Mouse (Mus musculus): Measurements from ENCODE around the gene Ccdc89. TPM values are rescaled to one million over a fixed set of nuclear protein-coding genes. Genes with fewer than 3 reads are reported as not detected.
A peak's percentile ranks its signal among the peaks of the same experiment; 100 is the strongest.

The Ccdc89 gene
- under 1 TPM; 0.91 to 0.96 TPM for total RNA-seq (2021)
- long read RNA-seq, experiment 1: 0 reads
- long read RNA-seq, experiment 2, partial matches to known transcripts: 0 of 2 reads
- long read RNA-seq, experiment 2, other reads (novel, unspliced or antisense): 0 of 2 reads

DNA sequence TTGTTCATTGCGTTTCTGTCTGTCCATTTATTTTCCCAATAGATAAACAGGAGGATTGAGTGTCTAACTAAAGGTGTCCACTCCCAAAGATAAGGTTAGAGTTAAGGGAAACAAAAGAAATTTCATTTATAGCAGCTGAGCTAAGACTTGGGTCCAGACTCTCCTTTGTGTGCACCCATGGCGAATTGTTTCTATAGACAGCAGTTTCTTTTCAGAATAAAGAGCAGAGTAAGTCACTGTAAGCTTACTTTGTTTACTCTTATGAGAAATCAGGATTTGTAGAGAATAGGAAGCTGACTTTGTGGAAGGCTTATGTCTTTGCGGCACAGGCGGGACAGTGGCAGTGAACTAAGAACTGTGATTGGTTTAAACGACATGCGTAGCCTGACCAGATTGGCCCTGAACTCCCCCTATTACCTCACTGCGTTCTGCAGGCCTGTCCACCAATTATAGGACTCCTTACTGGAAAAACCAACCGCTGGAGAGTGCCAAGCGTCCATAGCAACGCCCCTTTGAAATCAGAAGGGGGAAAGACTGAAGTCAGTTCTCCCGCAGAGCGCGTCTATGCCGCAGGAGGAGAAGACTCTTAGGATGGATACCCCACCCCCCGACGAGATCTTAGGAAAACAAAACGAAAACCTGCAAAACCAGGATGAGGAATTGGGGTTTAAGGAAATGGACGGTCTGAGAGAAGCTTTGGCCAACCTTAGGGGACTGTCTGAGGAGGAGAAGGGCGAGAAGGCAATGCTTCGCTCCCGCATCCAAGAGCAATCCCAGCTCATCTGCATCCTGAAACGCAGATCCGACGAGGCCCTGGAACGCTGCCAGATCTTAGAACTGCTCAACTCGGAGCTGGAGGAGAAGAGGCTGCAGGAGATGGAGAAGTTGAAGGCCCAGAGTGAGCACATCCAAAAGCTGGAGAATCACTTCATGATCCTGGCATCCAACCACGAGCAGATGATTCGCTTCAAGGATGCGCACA, at the start of gene Ccdc89:
Ccdc89 (plus strand) TSS at position 558 of the 982 bp plus-strand sequence.
- Histone ChIP-seq H3K27ac (peak within 1 kb of the TSS; percentile 34; the same call in 1 of the 2 replicates), H3K4me3 (peak within 1 kb of the TSS; percentile 58)
- intact Hi-C loops (cut with DNase I): loop anchor here (1.0 kb wide), 2 partner anchors 16 to 47 kb away; partner anchors contain the start of gene Crebzf
- peak; percentile 69 to 74 for DNase-seq (ENCODE audit: extremely low spot score in 1 of 2, low spot score in 2 of 2)
- no peak for TF ChIP-seq CTCF (IDR thresholded peaks at IDR 0.05)

DNA sequence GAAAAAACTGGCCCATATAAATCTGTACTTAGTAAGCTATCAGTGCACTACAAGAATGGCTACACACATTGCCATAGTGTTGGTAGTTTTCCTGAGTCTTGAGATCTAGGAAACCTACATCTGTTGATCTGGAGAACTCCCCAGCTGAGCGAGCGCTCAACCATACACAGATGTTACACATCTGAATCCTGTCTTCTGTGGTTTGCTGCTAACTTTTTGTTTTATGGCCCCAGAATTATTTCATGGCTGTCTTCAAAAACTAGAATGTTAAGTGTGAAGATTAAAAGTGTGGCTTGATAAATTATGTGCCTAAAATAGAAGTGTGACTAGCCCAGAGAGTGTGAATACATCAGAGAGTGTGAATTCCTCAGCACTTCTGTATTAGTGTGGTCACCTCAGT, 42.0 kb upstream of the Ccdc89 start:
- no peak for DNase-seq (ENCODE audit: extremely low spot score in 1 of 2, low spot score in 2 of 2)

GRCm38 (mm10) chr7:90386885-90387459, 39.4 kb upstream of the Ccdc89 start:
- Histone ChIP-seq H3K4me3 (peak overlapping the region; percentile 47), H3K27ac (peak overlapping the region; percentile 93)
- intact Hi-C loops (cut with DNase I): no loop called here
- DNase-seq (ENCODE audit: extremely low spot score in 1 of 2, low spot score in 2 of 2): peak; percentile 21 to 59
- no peak for TF ChIP-seq CTCF (IDR thresholded peaks at IDR 0.05)

More for the DNA sequence above, 42.0 kb upstream of the Ccdc89 start:
- Histone ChIP-seq H3K27ac (no peak overlapping the region), H3K4me3 (no peak overlapping the region)
- intact Hi-C loops (cut with DNase I): no loop called here
- TF ChIP-seq CTCF (IDR thresholded peaks at IDR 0.05): no peak

GRCm38 (mm10) chr7:90389765-90390164, 36.6 kb upstream of the Ccdc89 start:
- TF ChIP-seq CTCF (IDR thresholded peaks at IDR 0.05): no peak
- Histone ChIP-seq H3K27ac (peak overlapping the region; percentile 28; the same call in 1 of the 2 replicates), H3K4me3 (peak overlapping the region; percentile 36; the same call in 1 of the 2 replicates)
- intact Hi-C loops (cut with DNase I): no loop called here
- no peak for DNase-seq (ENCODE audit: extremely low spot score in 1 of 2, low spot score in 2 of 2)

- Histone ChIP-seq H3K27ac (no peak overlapping the region), H3K4me3 (no peak overlapping the region)
- intact Hi-C loops (cut with DNase I): no loop called here
- TF ChIP-seq CTCF (IDR thresholded peaks at IDR 0.05): no peak
- DNase-seq (ENCODE audit: extremely low spot score in 1 of 2, low spot score in 2 of 2): no peak
Measured at GRCm38 (mm10) chr7:90395073-90395472, 31.3 kb upstream of the Ccdc89 start.

DNA sequence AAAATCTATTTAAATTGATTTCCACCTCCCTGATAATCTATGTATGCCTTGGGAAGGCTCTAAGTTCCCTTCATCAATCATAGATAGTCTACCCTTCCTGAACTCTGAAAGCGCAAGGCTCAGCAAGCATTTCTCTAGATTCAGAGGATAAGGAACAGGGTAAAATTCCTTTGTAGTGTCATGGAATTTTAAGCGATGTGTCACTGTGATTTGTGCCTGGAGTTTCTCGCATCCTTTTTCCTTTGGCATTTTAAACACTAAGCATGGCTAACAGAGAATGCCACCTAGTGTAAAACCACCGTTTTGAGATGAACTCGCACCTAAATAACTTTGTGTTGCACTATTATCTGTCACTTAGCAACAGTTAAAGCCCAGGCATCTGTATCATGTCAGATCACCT, 30.4 kb upstream of the Ccdc89 start:
- no peak for TF ChIP-seq CTCF (IDR thresholded peaks at IDR 0.05)
- no peak for DNase-seq (ENCODE audit: extremely low spot score in 1 of 2, low spot score in 2 of 2)
- intact Hi-C loops (cut with DNase I): no loop called here
- no peak overlapping the region for H3K27ac ChIP-seq
- H3K4me3 ChIP-seq: no peak overlapping the region

DNA sequence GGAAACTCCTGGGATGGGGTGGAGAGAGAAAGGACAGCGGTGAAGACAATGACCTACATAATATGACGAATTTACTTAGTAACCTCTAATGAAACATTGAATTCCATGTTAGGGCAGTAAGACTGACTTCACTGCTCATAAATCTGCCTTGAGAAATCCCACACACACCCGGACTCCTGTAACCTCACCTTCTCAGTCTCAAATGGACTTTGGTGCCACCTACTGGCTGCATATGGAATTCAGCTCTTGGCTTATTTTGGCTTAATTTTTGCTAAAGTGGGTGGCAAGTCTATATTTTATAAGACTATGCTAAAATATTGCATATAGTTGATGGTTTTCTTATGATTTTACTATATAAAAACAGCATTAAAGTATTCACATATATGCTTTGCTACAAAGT, 16.4 kb upstream of the Ccdc89 start:
- DNase-seq (ENCODE audit: extremely low spot score in 1 of 2, low spot score in 2 of 2): peak; percentile 49 to 73
- intact Hi-C loops (cut with DNase I): loop anchor here (2.0 to 5.0 kb wide), 2 partner anchors 128 to 411 kb away; no protein-coding TSS in a partner anchor
- TF ChIP-seq CTCF (IDR thresholded peaks at IDR 0.05): peak; percentile 89
- no peak overlapping the region for H3K4me3 ChIP-seq
- H3K27ac ChIP-seq: no peak overlapping the region

GRCm38 (mm10) chr7:90427006-90427405, 629 bp downstream of the Ccdc89 start:
- intact Hi-C loops (cut with DNase I): no loop called here
- no peak for TF ChIP-seq CTCF (IDR thresholded peaks at IDR 0.05)
- H3K4me3 ChIP-seq: peak overlapping the region; percentile 58
- no peak overlapping the region for H3K27ac ChIP-seq
- no peak for DNase-seq (ENCODE audit: extremely low spot score in 1 of 2, low spot score in 2 of 2)

- no peak for TF ChIP-seq CTCF (IDR thresholded peaks at IDR 0.05)
- intact Hi-C loops (cut with DNase I): no loop called here
- Histone ChIP-seq H3K4me3 (no peak overlapping the region), H3K27ac (no peak overlapping the region)
- no peak for DNase-seq (ENCODE audit: extremely low spot score in 1 of 2, low spot score in 2 of 2)
Measured at GRCm38 (mm10) chr7:90432221-90432620, 5.8 kb downstream of the Ccdc89 start.

DNA sequence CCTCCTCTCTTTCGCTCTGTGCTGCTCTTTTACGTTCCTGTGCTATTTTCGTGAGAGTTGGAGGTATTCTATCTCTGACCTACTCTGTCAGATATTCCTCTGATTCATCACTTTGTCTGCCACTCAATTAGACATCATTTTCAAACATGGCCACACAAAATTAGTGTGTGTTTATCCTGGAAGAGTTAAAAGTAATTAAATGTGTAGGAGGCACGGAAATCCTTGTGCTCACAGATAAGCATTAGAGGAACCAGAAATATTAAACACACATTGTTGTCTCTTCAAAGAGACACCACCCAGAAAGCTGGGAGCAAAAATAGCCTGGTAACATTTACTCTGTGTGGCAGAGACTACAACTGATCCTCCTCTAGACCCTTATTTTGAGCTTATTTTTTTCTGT, 13.7 kb downstream of the Ccdc89 start:
- no peak for DNase-seq (ENCODE audit: extremely low spot score in 1 of 2, low spot score in 2 of 2)
- no peak for TF ChIP-seq CTCF (IDR thresholded peaks at IDR 0.05)
- Histone ChIP-seq H3K27ac (no peak overlapping the region), H3K4me3 (no peak overlapping the region)
- intact Hi-C loops (cut with DNase I): no loop called here

- TF ChIP-seq CTCF (IDR thresholded peaks at IDR 0.05): no peak
- H3K4me3 ChIP-seq: peak overlapping the region; percentile 75
- intact Hi-C loops (cut with DNase I): loop anchor here (1.0 to 2.0 kb wide), 2 partner anchors 15 to 16 kb away; partner anchors contain the start of genes Ccdc89 and Tmem126a
- peak overlapping the region; percentile 96 for H3K27ac ChIP-seq
- DNase-seq (ENCODE audit: extremely low spot score in 1 of 2, low spot score in 2 of 2): no peak
Measured at GRCm38 (mm10) chr7:90442070-90442469, 15.7 kb downstream of the Ccdc89 start.
